Mouse (Mus musculus): ENCODE data around the gene Degs1. TPM values are rescaled to one million over a fixed set of nuclear protein-coding genes. Genes with fewer than 3 reads are reported as not detected.

The Degs1 gene
- 250 TPM for polyA plus RNA-seq (2021)

DNA sequence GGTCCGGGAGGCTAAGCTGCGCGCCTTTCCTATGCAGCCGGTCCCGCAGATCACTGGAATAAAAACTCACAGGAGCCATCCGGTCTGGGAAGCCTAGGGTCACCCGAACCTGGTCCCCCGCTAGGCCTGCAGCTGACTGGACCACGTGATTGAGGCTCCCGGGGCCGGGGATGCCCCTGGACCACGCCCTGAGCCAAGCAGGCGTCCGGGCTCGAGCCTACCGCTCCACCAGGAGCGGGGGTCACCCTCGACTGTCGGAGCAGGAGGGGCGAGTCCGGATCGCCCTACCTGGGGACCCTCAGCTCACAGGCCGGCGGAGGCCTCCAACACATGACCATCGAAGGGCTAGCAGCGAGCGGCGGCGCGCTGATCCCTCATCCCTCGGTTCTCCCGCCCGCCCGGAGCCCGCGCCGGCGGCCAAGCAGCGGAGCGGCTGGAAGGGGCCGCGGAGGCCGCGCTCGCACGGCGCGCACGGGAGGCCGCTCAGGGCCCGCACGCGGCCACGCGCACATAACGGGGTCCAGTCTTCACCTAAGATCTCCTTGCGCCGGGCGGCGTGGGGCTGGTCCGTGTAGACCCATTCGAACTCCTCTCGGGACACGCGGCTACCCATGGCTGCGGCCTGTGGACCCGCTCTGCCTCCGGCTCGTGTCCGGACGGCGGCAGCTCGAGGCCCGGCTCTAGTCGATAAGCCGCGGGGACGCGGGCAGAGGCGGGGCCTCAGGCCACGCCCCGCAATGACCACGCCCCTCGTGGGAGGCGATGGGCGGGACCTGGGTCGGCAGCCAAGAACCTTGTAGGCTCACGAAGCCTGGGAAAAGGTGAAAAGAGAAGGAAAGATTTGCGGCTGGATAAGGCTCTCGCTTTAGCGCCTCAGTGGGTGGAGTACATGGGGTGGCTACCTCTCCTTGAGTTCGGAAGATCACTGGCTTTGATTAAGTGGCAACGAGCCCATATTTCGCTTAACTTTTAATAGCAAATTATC, at the start of gene Degs1:
Gene Degs1 (minus strand): TSS at position 714 of the 985 bp plus-strand sequence.
- POLR2A ChIA-PET = interaction anchor here (1.2 to 1.5 kb wide), 2 partner anchors 59 to 92 kb away, joined by 3 to 4 read pairs; no protein-coding TSS in a partner anchor
- DNase-seq (ENCODE audit: low read depth, low spot score) (peak; percentile 56), ATAC-seq (peak; percentile 68)
- CTCF ChIA-PET = interaction anchor here (1.2 kb wide), 1 partner anchor 13 kb away, joined by 3 read pairs; no protein-coding TSS in a partner anchor
- H3K27me3 ChIP-seq = no peaks in the 10 kb centered on the region
- in situ Hi-C loops (cut with MboI; ENCODE audit: low pct_unique_long_range_greater_than_20kb) = no loop called here
- no peak for TF ChIP-seq CTCF (IDR thresholded peaks at IDR 0.05)

DNA sequence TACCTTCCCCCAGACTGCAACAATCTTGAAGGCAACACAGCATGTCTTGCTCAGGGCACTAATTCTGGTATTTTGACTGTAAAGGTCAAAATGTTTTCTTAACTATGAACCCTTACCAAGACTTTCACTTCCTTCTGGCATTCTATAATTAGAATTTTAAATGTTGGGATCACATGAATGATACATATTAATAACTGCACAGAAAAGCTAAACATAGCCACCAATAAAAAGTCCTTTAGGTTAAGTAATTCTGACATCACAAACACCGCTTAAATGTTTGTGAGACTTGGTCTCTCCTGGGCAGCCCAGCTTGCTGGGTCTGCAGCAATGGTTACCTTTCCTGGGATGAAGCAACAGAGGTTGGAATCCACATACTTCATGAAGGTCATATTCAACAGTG, 43.3 kb upstream of the Degs1 start:
- POLR2A ChIA-PET = no interaction called here
- in situ Hi-C loops (cut with MboI; ENCODE audit: low pct_unique_long_range_greater_than_20kb) = loop anchor here (25.0 kb wide), 1 partner anchor 439 kb away; no protein-coding TSS in a partner anchor
- DNase-seq (ENCODE audit: low read depth, low spot score) (no peak), ATAC-seq (no peak)
- H3K27me3 ChIP-seq = no peaks in the 10 kb centered on the region
- no peak for TF ChIP-seq CTCF (IDR thresholded peaks at IDR 0.05)
- CTCF ChIA-PET = interaction anchor here (1.2 kb wide), 1 partner anchor 17 kb away, joined by 5 read pairs; no protein-coding TSS in a partner anchor

DNA sequence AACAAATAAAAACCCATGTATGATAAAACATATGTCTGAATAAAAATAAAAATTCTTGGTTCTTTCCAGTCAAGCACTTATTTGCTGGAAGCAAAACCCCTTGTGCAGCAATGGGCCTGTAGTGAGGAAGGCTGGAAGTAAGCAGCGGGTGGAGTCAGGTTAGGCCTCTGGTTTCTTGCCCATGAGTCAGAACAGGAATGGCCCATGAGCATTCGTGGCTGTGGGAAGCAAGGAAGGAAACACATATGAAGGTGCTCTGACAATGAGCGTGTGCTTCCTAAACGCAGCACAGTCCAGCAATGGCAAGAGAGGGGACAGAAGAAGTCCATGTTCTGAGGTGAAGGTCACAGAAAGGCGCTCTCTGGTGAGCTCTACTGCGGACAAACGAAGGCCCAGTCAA, 41.9 kb upstream of the Degs1 start:
- TF ChIP-seq CTCF (IDR thresholded peaks at IDR 0.05) = no peak
- ChIA-PET CTCF (interaction anchor here (2.3 kb wide), 1 partner anchor 10 kb away, joined by 7 read pairs; no protein-coding TSS in a partner anchor), POLR2A (no interaction called here)
- ATAC-seq (no peak), DNase-seq (ENCODE audit: low read depth, low spot score) (no peak)
- in situ Hi-C loops (cut with MboI; ENCODE audit: low pct_unique_long_range_greater_than_20kb) = no loop called here
- H3K27me3 ChIP-seq = no peaks in the 10 kb centered on the region

DNA sequence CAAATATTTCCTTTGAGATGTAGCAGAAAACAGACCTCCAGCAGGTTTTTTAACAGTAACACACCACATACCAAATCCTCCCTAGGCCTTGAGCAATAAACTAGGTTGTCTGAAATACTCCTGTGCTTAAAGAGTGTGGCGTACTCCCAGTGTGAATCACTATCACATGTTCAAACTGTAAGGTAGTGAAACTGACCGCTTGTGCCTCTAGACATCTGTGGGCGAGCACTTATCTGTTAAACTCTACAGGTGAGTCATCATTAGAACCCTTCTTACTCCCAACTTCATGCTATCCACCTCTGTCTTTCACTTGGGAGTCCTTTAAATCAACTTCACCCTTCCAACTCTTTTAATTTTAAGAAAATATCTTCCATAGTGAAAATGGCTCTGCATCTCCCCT, 40.5 kb upstream of the Degs1 start:
- ChIA-PET POLR2A (no interaction called here), CTCF (interaction anchor here (0.8 to 2.3 kb wide), 2 partner anchors 9 to 10 kb away, joined by 3 to 7 read pairs; no protein-coding TSS in a partner anchor)
- in situ Hi-C loops (cut with MboI; ENCODE audit: low pct_unique_long_range_greater_than_20kb) = no loop called here
- ATAC-seq = no peak
- no peak for TF ChIP-seq CTCF (IDR thresholded peaks at IDR 0.05)
- no peaks in the 10 kb centered on the region for H3K27me3 ChIP-seq
- no peak for DNase-seq (ENCODE audit: low read depth, low spot score)

DNA sequence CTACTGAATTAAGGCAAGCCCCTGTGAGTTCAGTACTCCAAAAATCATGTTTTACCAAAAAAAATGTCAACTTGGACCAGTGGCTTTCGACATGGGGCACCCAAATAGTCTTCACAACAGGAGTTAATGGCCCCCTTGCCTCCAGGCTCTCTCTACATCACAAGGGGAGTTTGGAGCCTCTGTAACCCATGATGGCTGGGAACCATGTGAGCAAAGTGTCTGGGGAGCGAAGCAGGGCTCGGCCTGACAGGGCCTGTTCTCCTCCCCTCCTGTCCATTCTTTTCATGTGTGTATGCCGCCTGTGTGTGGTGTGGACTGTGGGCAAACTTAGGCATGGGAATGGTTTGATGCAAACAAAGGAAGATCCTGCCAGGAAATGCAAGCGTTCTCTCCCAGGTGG, 31.6 kb upstream of the Degs1 start:
- no peaks in the 10 kb centered on the region for H3K27me3 ChIP-seq
- ATAC-seq (no peak), DNase-seq (ENCODE audit: low read depth, low spot score) (no peak)
- ChIA-PET POLR2A (no interaction called here), CTCF (interaction anchor here (0.9 to 1.6 kb wide), 3 partner anchors 10 to 174 kb away, joined by 3 to 7 read pairs (median 3); no protein-coding TSS in a partner anchor)
- no peak for TF ChIP-seq CTCF (IDR thresholded peaks at IDR 0.05)
- in situ Hi-C loops (cut with MboI; ENCODE audit: low pct_unique_long_range_greater_than_20kb) = no loop called here

DNA sequence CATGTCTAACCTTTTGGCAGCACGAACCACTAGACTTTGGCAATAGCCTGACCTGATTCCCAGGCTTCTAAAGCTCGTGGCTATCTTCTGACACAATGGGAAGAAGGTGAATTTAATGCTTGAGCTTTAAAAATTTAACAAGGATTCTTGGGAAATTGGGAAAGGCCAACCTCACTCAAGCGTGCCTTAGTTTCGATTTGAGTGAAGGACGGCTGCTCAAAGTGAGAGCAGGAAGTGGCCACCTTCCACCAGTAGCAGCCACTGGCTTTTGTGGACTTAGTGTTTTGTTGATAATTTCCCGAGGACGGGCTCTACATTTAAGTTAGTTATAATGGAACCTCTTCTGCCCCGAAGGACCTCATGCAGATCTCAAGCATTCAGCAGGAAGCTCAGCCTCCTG, 30.6 kb upstream of the Degs1 start:
- ATAC-seq = no peak
- POLR2A ChIA-PET = no interaction called here
- no peaks in the 10 kb centered on the region for H3K27me3 ChIP-seq
- in situ Hi-C loops (cut with MboI; ENCODE audit: low pct_unique_long_range_greater_than_20kb) = no loop called here
- TF ChIP-seq CTCF (IDR thresholded peaks at IDR 0.05) = no peak
- no peak for DNase-seq (ENCODE audit: low read depth, low spot score)
- CTCF ChIA-PET = interaction anchor here (1.4 to 1.6 kb wide), 2 partner anchors 11 to 30 kb away, joined by 3 to 7 read pairs; no protein-coding TSS in a partner anchor

DNA sequence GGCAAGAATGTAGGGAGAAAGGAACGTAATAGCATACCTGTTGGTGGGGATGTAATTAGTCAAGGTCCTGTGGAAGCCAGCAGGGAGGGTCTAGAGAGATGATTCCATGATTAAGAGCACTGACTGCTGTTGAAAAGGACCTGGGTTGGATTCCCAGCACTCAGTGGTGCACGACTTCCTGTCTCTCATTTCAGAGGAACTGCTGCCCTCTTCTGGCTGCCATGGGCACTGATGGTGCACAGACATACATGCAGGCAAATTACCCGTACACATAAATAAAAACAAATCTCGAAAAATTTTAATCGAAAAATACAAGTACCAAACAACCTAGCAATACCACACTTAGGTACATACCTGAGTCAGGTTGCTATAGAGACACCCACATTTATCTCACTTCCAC, 28.8 kb upstream of the Degs1 start:
- ATAC-seq (no peak), DNase-seq (ENCODE audit: low read depth, low spot score) (no peak)
- TF ChIP-seq CTCF (IDR thresholded peaks at IDR 0.05) = peak; percentile 62
- ChIA-PET CTCF (no interaction called here), POLR2A (no interaction called here)
- in situ Hi-C loops (cut with MboI; ENCODE audit: low pct_unique_long_range_greater_than_20kb) = no loop called here
- no peaks in the 10 kb centered on the region for H3K27me3 ChIP-seq

DNA sequence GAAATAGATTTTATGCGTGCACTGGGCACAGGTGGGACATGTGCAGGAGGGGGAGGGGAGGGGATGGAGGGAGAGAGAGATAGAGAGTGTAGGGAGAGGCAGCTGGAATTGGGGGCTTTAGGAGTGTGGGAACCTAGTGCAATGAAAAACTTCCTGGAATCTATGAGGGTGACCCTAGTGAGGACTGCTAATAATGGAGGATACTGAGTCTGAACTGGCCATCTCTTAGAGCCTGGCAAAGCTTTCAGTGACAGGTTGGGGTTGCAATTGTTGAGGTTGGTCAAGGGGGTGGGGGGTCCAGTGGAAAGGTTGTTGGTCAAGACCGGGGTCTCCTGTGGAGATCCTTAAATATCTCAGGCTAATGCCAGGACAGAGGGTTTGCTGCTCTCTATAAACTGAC, 27.7 kb upstream of the Degs1 start:
- no peak for DNase-seq (ENCODE audit: low read depth, low spot score)
- in situ Hi-C loops (cut with MboI; ENCODE audit: low pct_unique_long_range_greater_than_20kb) = no loop called here
- CTCF ChIA-PET = interaction anchor here (1.7 kb wide), 1 partner anchor 16 kb away, joined by 5 read pairs; no protein-coding TSS in a partner anchor
- ATAC-seq = no peak
- TF ChIP-seq CTCF (IDR thresholded peaks at IDR 0.05) = no peak
- POLR2A ChIA-PET = no interaction called here
- H3K27me3 ChIP-seq = no peaks in the 10 kb centered on the region

DNA sequence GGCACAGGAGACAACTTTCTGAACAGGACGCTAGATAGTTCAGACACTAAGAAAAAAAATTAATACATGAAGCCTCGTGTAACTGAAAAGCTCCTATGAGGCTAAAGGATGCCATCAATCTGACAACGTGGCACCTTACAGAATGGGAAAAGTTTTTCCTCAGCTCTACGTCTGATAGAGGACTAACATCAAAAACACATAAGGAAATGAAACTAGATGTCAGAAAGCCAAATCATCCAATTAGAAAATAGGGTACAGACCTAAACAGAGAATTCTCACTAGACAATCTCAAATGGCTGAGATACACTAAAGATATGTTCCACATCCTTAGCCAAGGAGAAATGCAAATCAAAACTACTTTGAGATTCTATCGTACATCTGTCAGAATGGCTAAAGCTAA, 26.8 kb upstream of the Degs1 start:
- TF ChIP-seq CTCF (IDR thresholded peaks at IDR 0.05) = no peak
- no peaks in the 10 kb centered on the region for H3K27me3 ChIP-seq
- no peak for DNase-seq (ENCODE audit: low read depth, low spot score)
- in situ Hi-C loops (cut with MboI; ENCODE audit: low pct_unique_long_range_greater_than_20kb) = loop anchor here (10.0 kb wide), 1 partner anchor 155 kb away; no protein-coding TSS in a partner anchor
- ChIA-PET POLR2A (no interaction called here), CTCF (interaction anchor here (1.0 to 1.7 kb wide), 2 partner anchors 9 to 17 kb away, joined by 3 to 5 read pairs; no protein-coding TSS in a partner anchor)
- no peak for ATAC-seq

DNA sequence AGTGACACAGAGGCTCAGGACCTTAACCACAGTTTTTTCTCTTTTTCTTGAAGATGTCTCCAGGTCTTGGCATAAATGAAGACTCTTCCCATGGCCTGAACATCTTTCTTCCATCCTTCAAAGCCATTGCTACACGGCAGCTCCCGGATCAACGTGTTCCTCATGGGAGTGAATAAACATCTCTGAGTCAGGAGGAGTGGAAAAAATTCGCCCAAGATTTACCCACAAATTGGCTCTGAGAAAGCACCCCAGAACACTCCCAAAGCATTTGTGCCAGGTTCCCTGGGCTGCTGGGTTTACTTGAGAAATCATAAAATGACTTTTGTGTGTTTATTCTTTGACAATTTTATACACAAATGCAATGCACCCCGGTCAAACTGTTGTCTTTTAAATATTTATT, 20.3 kb upstream of the Degs1 start:
- TF ChIP-seq CTCF (IDR thresholded peaks at IDR 0.05) = no peak
- no peaks in the 10 kb centered on the region for H3K27me3 ChIP-seq
- DNase-seq (ENCODE audit: low read depth, low spot score) (no peak), ATAC-seq (no peak)
- ChIA-PET CTCF (no interaction called here), POLR2A (no interaction called here)
- in situ Hi-C loops (cut with MboI; ENCODE audit: low pct_unique_long_range_greater_than_20kb) = loop anchor here (10.0 kb wide), 1 partner anchor 148 kb away; no protein-coding TSS in a partner anchor

All from Patski (cell line).